Mouse (Mus musculus): ENCODE data around the gene Lmntd1.
"Not testable (repeated sequence)": the region's sequence is repeated elsewhere in the genome, so short reads cannot be mapped to it uniquely, and the experiment has no call there.

Gene Lmntd1

DNA sequence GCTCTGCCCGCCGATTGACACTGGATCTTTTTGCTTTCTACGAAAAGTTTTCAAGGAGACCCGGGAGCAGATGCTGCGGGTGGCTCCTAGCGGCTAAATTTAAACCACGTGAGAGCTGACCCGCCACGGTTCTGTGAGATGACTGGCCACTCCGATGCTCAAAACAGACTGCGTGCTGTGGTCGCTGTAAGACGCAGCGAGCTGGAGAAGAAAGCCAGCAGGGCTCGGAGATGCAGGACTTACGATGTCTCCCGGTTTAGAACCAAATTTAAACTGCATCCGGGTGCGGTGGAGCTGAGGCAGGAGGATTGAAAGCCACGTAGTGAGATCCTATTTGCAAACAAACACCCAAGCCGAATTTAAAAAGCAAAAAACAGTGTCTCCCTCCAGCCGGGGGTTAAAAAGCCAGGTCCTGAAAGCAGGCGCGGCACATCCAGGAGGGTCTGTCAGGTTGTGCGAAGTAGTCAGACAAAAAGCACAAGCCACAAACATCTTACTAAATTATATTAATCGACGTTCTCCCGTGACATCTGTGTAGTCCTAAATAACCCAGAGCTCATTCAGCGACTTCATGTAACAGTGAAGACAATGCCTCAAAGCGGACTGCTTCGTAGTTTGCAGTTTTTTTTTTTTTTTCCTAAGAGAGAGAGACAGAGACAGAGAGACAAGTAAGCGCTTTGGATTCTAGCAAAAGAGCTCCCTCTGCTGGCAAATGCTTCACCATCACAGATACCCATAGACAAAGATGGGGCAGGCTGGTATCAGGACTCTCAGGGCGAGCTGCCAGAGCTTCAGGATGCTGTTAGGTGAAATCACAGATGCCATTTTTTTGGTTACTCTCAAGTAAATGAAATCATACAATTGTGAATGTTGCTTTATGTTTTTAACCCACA is 272.6 kb downstream of the Lmntd1 start:
- DNase-seq (ENCODE audit: low read depth) = peak; percentile 90

DNA sequence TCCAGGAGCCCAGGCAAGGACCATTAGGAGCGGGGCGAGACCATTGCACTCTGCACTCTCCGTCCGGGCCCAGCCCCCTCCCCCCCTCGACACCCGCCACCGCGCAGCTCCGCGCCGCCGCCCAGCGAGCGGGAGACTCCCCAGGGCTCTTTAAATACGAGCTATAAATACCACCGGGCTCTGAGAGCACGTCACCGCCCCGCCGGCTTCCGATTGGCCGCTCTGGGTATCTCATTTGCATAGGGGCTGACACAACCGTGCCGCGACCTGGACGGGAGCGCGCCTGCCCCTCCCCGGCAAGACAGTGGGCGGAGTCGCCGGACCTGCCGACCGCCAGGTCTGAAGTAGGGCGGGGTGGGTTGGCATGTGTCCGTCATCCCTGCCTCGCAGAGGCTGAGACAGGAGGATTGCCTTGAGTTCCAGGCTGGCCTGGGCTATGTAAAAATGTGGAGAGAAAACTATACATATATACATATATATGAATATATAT is 273.4 kb downstream of the Lmntd1 start:
- peak; percentile 92 for DNase-seq (ENCODE audit: low read depth)

DNA sequence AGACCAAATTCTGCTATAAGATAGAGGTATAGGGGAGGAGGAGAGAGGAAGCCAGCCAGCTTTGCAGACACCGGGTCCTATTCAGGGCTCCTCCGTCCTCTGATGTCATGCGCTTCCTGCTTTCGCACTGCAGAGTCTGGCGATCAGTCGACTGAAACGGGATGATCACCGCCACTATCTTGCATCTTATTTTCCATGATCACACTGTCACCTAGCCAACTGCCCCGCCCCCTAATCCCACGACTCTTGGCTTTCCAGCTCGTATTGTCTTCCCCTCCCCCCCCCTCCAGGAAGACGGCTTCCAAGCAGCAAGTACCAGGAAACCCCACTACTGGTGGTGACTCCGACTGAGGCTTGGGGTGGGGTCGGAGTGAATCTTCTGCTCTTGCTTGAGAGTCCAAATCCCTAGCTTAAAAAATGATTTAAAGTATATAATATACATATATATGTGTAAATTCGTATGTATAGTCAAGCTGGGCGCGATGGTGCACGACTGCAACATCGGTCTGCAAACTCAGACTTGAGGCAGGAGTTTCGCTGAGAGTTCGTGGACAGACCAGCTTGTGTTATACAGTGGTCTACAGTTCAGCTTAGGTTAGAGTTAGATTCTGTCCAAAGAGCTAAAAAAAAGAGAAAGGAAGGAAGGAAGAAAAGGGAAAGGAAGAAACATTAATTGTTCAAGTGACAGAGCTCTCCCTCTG is 274.0 kb downstream of the Lmntd1 start:
- peak; percentile 65 for DNase-seq (ENCODE audit: low read depth)

DNA sequence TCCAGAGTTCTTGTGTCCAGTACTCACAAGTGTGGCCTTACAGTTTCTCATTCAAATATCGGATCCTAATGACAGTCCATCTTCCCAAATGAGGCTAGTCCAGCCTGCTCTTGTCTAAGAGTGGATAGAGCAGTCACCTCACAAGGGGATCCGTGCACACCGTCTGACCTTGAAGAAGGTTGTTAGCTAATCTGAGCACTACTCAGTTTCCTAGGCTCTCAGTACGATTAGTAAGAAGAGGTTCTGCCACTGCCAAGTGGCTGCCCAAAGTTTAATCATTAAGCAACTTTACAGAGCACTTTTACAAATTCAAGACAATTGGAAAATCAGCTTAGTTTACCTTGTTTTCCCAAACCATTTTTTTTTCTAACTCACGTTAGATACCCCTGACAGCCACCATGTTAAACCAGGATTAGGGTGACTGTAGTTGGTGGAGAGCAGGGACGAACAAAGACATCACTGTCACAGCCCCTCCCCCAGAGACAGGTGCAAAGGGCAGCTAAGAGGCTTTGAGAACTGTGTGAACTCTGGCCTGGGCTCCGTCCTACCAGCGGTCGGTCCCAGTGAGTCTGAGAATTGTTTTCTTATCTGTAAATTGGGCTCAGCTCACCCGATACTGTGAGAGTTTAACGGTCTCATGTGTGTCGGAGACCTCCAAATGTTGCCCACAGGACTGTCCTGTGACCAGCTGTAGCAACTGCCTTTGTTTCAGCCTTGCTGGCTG is 275.4 kb downstream of the Lmntd1 start:
- DNase-seq (ENCODE audit: low read depth) = no peak

DNA sequence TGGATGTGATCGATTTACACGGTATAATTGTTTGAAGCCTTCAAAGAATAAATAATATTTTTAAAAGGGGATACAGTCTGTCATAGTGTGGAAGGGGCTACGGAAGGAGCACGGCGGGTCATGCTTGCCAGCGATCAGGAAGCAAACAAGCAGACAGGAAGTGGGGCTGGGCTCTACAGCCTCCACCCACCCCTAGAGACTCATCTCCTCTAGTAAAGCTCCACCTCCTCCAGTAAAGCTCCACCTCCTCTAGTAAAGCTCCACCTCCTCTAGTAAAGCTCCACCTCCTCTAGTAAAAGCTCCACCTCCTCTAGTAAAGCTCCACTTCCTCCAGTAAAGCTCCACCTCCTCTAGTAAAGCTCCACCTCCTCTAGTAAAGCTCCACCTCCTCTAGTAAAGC is 276.6 kb downstream of the Lmntd1 start:
- not testable (repeated sequence) for DNase-seq (ENCODE audit: low read depth)

DNA sequence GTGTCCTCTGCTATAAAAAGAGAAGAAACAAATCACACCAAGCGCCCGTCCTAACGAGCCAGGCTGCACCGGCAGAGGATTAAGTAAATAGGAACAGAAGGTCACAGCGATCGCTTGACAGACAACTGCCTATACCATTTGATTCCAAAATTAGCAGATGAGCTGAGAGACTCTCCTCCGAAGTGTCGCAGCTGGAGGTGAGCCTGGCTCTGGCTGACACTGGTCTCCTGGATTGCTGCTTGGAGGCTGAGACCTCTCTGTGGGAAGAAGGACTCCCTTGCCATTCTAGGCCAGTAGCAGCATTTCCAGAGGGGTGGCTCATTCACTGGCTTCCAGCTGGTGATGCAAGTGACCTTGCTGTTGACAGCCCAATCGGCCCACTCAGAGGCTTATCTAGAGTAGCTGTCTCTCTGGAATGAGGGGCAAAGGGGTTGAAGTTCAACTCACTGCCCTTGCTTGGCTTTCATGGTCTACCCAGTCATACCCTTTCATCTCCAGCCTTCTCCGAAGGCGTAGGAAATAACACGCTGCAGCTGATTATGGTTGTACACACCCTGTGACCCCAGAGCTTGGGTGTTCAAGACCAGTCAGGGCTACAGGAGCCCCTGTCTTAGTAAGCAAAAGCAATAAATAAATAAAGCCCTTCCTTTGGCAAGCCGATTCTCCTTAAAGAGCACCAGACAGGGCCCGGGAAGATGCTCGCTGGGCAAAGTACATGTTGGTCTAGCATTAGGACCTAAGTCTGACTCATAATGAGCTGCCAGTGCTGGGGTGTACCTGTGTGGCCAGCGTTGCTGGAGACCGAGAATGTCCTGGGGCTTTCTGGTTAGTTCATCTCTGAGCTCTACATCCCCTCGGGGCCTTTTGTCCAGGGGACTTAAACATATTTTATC is 278.0 kb downstream of the Lmntd1 start:
- no peak for DNase-seq (ENCODE audit: low read depth)

DNA sequence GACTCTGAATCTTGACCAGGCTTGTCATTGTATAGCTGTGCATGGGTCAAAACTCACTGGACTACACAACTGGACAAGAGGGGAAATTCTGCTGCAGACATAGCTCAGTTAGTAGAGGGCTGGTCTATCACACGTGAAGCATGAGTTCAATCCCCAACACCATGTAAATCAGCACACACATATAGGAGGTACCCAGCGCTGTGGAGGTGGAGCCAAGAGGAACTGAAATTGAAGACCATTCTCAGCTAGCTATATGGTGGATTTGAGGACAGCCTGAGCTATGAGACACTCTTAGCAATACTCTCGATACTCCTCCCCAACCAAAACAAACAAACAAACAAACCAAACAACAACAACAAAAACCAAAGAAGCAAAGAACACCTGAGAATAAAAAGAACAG is 279.9 kb downstream of the Lmntd1 start:
- DNase-seq (ENCODE audit: low read depth) = no peak

DNA sequence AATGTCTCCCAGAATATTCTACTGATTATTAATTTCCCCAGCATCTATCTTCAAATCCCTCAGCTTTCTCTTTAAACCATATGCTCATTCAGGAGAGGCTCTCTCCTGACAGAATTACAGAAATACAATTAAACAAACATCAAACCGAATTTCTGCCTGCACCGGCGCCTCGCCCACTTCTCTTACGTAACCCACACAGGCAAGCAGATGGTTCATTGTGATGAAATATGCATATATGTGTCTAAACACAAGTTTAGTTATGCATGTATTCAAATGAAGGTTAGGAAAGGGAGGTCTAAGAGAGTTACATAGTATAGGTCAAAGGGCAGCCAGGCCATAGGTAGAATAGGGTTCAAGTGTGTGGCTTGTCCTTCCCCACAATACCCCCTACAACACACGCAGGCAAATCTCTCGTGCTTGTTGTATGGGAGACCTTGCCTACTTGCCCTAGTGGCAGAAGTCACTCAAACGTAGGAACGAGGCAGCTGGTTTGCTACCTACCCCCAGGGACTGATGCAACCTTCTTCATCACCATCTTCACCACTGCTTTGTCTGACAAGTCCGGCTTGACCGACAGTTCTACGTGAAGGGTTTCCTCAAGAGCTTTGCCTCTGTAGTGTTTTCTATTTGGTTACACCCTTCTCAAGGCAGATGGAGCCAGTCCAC is 287.8 kb downstream of the Lmntd1 start:
- DNase-seq (ENCODE audit: low read depth) = no peak

DNA sequence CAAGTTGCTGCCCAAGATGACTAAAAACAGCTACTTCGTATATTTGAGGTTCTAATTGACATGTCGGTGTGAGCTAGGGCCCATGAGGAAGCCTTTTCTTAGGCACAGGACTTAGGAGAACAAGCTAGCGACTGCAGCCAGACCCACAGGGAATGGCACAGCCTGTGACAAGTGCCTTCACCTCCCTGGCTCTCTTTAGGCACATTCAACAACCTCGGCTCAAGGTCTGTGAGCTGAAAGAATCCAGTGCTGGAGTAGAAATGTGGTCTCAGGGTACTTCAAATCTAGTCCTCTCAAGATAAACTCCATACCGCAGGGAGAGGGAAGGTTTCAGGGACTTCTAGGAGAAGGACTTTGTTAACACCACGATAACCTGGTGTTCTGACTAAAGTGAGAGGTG is 289.0 kb downstream of the Lmntd1 start:
- no peak for DNase-seq (ENCODE audit: low read depth)

DNA sequence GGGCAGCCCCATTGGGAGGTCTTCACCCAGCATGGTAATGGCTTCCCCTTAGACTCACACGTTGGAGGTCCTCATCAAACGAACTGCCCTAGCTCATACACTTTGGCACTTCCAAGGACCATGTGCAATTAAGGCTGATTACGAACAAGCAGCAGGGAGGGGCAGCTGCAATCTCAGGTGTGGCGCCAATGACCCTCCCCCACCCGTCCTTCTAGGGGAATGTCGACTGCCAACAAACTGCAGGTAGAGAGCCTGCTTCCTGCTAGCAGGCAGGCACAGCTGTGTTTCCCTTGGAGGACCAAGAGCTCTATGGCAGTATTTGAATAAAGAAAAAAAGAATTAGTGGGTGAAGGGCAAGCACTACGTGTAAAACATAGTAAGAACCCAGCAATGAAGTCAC is 289.6 kb downstream of the Lmntd1 start:
- no peak for DNase-seq (ENCODE audit: low read depth)

DNA sequence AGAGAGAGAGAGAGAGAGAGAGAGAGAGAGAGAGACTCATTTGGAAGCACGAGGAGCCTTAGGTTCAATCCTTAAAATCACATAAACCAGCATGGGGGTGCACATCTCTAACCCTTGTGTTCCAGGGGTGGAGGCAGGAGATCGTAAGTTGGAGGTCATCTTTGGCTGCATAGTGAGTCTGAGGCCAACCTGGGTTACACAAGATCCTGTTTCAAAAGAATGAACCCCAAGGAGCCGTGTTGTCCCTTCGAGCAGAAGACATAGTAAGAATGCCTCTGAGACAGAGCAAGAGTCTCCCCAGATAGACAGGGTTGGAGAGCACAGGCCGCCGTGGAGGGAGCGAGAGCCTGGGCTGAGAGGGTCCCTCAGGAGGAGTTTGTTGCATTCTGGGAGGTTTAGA is 291.9 kb downstream of the Lmntd1 start:
- DNase-seq (ENCODE audit: low read depth) = no peak

DNA sequence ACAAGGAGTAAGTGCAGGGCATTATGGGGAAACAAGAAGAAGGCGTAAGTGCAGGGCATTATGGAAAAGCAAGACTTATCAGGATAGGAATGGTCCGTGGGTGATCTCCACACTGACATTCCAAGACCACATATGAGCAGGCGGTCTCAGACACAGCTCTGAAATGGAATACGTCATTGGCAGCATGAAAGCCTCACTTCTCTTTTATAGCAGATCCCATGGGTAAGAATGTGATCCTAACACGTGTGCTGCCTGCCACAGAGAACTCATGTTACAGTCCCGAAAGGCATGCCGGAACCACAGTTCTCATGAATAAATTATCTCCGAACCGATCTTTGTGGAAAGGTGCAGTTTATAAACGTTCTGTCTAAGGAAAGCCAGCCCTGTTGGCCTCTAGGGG is 294.0 kb downstream of the Lmntd1 start:
- no peak for DNase-seq (ENCODE audit: low read depth)

All from c-Kit-positive CD71-positive TER-119-negative erythroid progenitor cells, embryonic 14.5 days (primary cell).